Mouse (Mus musculus) effector memory CD4-positive, alpha-beta T cell, adult 5 months (primary cell): ENCODE data around the gene Trim30a. TPM values are rescaled to one million over a fixed set of nuclear protein-coding genes. Genes with fewer than 3 reads are reported as not detected.

ENCODE experiments used
- polyA plus RNA-seq: library from polyadenylated mRNA; unstranded; fragments of 100-300 nt; shearing (Covaris generic); gene quantifications from one replicate; pipeline ENCODE4 v1.2.1, GENCODE M21; 2017

Trim30a gene
- polyA plus RNA-seq, result 39.1 TPM

GRCm38 (mm10) chr7:104465065-104465744 lies at the start of gene Trim30a:
Gene Trim30a, minus strand, starts transcription at chr7:104465193.

GRCm38 (mm10) chr7:104507421-104508065 lies 42.5 kb upstream of the Trim30a start, which contains the start of gene Trim30d:
Gene Trim30d, minus strand, starts transcription at chr7:104507849.

GRCm38 (mm10) chr7:104400698-104401097 lies 64.3 kb downstream of the Trim30a start, which contains the start of gene Trim30c:
Gene Trim30c, minus strand, starts transcription at chr7:104400837.

DNA sequence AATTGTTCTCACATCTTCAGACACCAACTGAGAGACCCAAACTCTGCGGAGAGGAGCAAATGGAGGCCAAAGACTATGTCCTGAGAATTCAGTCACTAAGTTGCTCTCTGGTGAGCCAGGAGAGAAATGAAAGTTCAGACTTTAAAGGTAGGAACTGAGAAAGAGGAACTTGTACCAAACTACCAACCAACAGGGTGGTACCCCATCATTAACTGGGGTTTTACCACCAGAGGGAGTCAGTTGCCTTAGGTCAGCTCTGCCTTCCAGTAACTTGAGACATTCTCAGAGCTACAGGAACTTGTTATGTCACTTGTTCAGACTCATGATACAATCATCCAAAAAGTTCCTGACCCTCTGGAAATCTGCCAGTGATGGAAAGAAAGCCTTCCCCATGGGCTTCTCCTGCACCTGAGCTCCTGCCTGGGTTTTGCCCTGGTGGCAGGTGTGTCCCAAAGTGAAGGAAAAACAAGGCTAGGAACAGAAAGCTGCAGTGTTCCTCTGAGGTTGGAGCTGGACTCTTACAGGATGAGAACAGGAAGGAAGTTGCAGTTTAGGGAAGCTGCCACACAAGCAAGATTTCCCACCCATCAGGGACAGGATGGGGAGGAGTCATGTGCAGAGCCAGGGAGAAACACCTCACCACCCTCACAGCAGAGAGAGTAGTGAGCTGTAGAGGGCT lies 95.1 kb downstream of the Trim30a start, which contains the start of gene Trim30b:
Gene Trim30b (minus strand): TSS at position 149 of the 679 bp plus-strand sequence.

Other genes starting within 250 kb of the Trim30a start
- 2.8 TPM for gene Trim6, start 246.4 kb downstream of the Trim30a start, polyA plus RNA-seq
- 27.7 TPM for gene Trim34a, start 220.7 kb downstream of the Trim30a start, polyA plus RNA-seq
- 17.1 TPM for gene Trim5, start 177.1 kb downstream of the Trim30a start, polyA plus RNA-seq
- 110 TPM for gene Trim12a, start 149.7 kb downstream of the Trim30a start, polyA plus RNA-seq
- gene Trim34b, start 135.7 kb downstream of the Trim30a start, polyA plus RNA-seq, result not detected
- 7.9 TPM for gene Trim12c, start 111.8 kb downstream of the Trim30a start, polyA plus RNA-seq
- 0.52 TPM for gene Trim30b, start 95.3 kb downstream of the Trim30a start, polyA plus RNA-seq
- 1.0 TPM for gene Trim30c, start 64.4 kb downstream of the Trim30a start, polyA plus RNA-seq
- gene Trim30d, start 42.7 kb upstream of the Trim30a start, polyA plus RNA-seq, result 14.2 TPM
- gene Olfr651, start 84.9 kb upstream of the Trim30a start, polyA plus RNA-seq, result not detected
- gene Olfr652, start 95.7 kb upstream of the Trim30a start, polyA plus RNA-seq, result not detected
- gene Olfr653, start 112.1 kb upstream of the Trim30a start, polyA plus RNA-seq, result not detected
- gene Olfr654, start 121.8 kb upstream of the Trim30a start, polyA plus RNA-seq, result not detected
- not detected for gene Olfr655, start 136.6 kb upstream of the Trim30a start, polyA plus RNA-seq
- not detected for gene Olfr656, start 148.8 kb upstream of the Trim30a start, polyA plus RNA-seq
- gene Olfr657, start 159.6 kb upstream of the Trim30a start, polyA plus RNA-seq, result not detected
- not detected for gene Olfr658, start 182.1 kb upstream of the Trim30a start, polyA plus RNA-seq
- not detected for gene Olfr659, start 201.6 kb upstream of the Trim30a start, polyA plus RNA-seq
- gene Olfr661, start 221.3 kb upstream of the Trim30a start, polyA plus RNA-seq, result not detected